Mouse (Mus musculus) stomach, embryonic 14.5 days (tissue): ENCODE measurements around the gene Zic5. TPM values are rescaled to one million over a fixed set of nuclear protein-coding genes. Genes with fewer than 3 reads are reported as not detected.

Experiments
- ATAC-seq: fragments of 200-750 bp; cut with Nextera tagmentation; 2 replicates; pipeline ENCODE4 v1.8.0; 2017; ENCODE audit warnings: low read depth, moderate TSS enrichment; ENCODE audit not compliant: insufficient number of reproducible peaks, insufficient read depth, low FRiP score
- H3K27ac ChIP-seq: fragments of 300-500 bp; sonication (generic); 2 replicates; pipeline ENCODE4 v1.5.1; 2014; ENCODE audit warnings: mild to moderate bottlenecking, low read length, moderate library complexity, mixed read lengths
- H3K27me3 ChIP-seq: fragments of 300-500 bp; sonication (generic); 2 replicates; pipeline ENCODE4 v1.6.1; 2014; ENCODE audit warnings: low read length, control low read depth, mixed read lengths; ENCODE audit not compliant: control insufficient read depth, insufficient read depth
- H3K36me3 ChIP-seq: fragments of 300-500 bp; sonication (generic); 2 replicates; pipeline ENCODE4 v1.6.1; 2014; ENCODE audit warnings: mild to moderate bottlenecking, control low read depth, low read length, moderate library complexity, mixed read lengths; ENCODE audit not compliant: control insufficient read depth, insufficient read depth
- H3K4me1 ChIP-seq: fragments of 300-500 bp; sonication (generic); 2 replicates; pipeline ENCODE4 v1.6.1; 2014; ENCODE audit warnings: low read length, control low read depth, mixed read lengths; ENCODE audit not compliant: control insufficient read depth, insufficient read depth
- H3K4me2 ChIP-seq: fragments of 300-500 bp; sonication (generic); replicated peaks from 2 replicates; pipeline ENCODE4 v1.6.1; 2014; ENCODE audit warnings: low read depth, low read length, control low read depth
- H3K4me3 ChIP-seq: fragments of 300-500 bp; sonication (generic); 2 replicates; pipeline ENCODE4 v1.5.1; 2014; ENCODE audit warnings: low read depth, low read length, control low read depth
- H3K9ac ChIP-seq: fragments of 300-500 bp; sonication (generic); replicated peaks from 2 replicates; pipeline ENCODE4 v1.6.1; 2014; ENCODE audit warnings: low read depth, mild to moderate bottlenecking, control low read depth, low read length, moderate library complexity, mixed read lengths
- H3K9me3 ChIP-seq: fragments of 300-500 bp; sonication (generic); 2 replicates; pipeline ENCODE4 v1.6.1; 2016; ENCODE audit warnings: low read depth, low read length, control low read depth; ENCODE audit not compliant: control insufficient read depth
- WGBS: fragments of 180-500 bp; shearing (Covaris S2); extraction: QIAGEN DNeasy Blood & Tissue Kit; methylation state at CpG from one replicate; pipeline ENCODE4 v1.1.7; 2014; 5-methylcytosine and 5-hydroxymethylcytosine counted together
- polyA plus RNA-seq: library from polyadenylated mRNA; unstranded; fragments of >200 nt; fragmentation: Nextera tagmentation; extraction: Ambion mirVana; gene quantifications from 2 replicates; pipeline ENCODE4 v1.2.1, GENCODE M21; 2014

The Zic5 gene
- polyA plus RNA-seq, 1 experiment from 2014 or later = not detected

GRCm38 (mm10) chr14:122483024-122483385, 17.5 kb upstream of the Zic5 start:
- Histone ChIP-seq H3K4me2 (no peak overlapping the region), H3K27me3 (peaks cover 76% of the 10 kb centered on the region), H3K9ac (no peak overlapping the region), H3K9me3 (no peaks in the 10 kb centered on the region), H3K36me3 (no peaks in the 10 kb centered on the region), H3K27ac (no peak overlapping the region), H3K4me1 (no peaks in the 10 kb centered on the region), H3K4me3 (no peak overlapping the region)
- ATAC-seq = no peak
- 6% methylated on average over 5 of the region's 5 CpGs for WGBS

- WGBS = under 1% methylated on average over 37 of the region's 38 CpGs
- Histone ChIP-seq H3K4me2 (no peak overlapping the region), H3K27me3 (peaks cover 71% of the 10 kb centered on the region), H3K36me3 (no peaks in the 10 kb centered on the region), H3K9me3 (no peaks in the 10 kb centered on the region), H3K4me3 (no peak overlapping the region), H3K9ac (no peak overlapping the region), H3K27ac (no peak overlapping the region), H3K4me1 (no peaks in the 10 kb centered on the region)
- ATAC-seq = no peak
These were observed 16.9 kb upstream of the Zic5 start for GRCm38 (mm10) chr14:122482081-122483023.

GRCm38 (mm10) chr14:122481181-122481580, 15.7 kb upstream of the Zic5 start:
- no peaks in the 10 kb centered on the region for H3K9me3 ChIP-seq
- H3K36me3 ChIP-seq = no peaks in the 10 kb centered on the region
- 2% methylated on average over 15 of the region's 15 CpGs for whole genome bisulfite sequencing
- no peak overlapping the region for H3K4me2 ChIP-seq
- H3K4me1 ChIP-seq = no peaks in the 10 kb centered on the region
- no peak overlapping the region for H3K27ac ChIP-seq
- H3K4me3 ChIP-seq = no peak overlapping the region
- no peak for ATAC-seq
- no peak overlapping the region for H3K9ac ChIP-seq
- H3K27me3 ChIP-seq = peaks cover 72% of the 10 kb centered on the region

GRCm38 (mm10) chr14:122480355-122480754, 14.9 kb upstream of the Zic5 start:
- H3K4me1 ChIP-seq = peaks cover 7% of the 10 kb centered on the region; the same call in 1 of the 2 replicates
- no peak overlapping the region for H3K4me3 ChIP-seq
- H3K27ac ChIP-seq = no peak overlapping the region
- H3K27me3 ChIP-seq = peaks cover 76% of the 10 kb centered on the region
- 5% methylated on average over 2 of the region's 2 CpGs for WGBS
- no peak overlapping the region for H3K4me2 ChIP-seq
- H3K36me3 ChIP-seq = no peaks in the 10 kb centered on the region
- no peak for ATAC-seq
- no peaks in the 10 kb centered on the region for H3K9me3 ChIP-seq
- H3K9ac ChIP-seq = no peak overlapping the region

- no peaks in the 10 kb centered on the region for H3K36me3 ChIP-seq
- H3K4me1 ChIP-seq = peaks cover 15% of the 10 kb centered on the region
- H3K4me3 ChIP-seq = no peak overlapping the region
- H3K9me3 ChIP-seq = no peaks in the 10 kb centered on the region
- H3K27ac ChIP-seq = no peak overlapping the region
- H3K9ac ChIP-seq = no peak overlapping the region
- WGBS = 22% methylated on average over 17 of the region's 17 CpGs
- no peak for ATAC-seq
- H3K4me2 ChIP-seq = no peak overlapping the region
- H3K27me3 ChIP-seq = peaks cover 76% of the 10 kb centered on the region
These were observed 14.1 kb upstream of the Zic5 start for GRCm38 (mm10) chr14:122479461-122480109.

- WGBS = under 1% methylated on average over 22 of the region's 22 CpGs
- Histone ChIP-seq H3K4me3 (no peak overlapping the region), H3K4me2 (no peak overlapping the region), H3K9me3 (no peaks in the 10 kb centered on the region), H3K4me1 (peaks cover 16% of the 10 kb centered on the region), H3K27me3 (peaks cover 72% of the 10 kb centered on the region), H3K27ac (no peak overlapping the region), H3K9ac (no peak overlapping the region), H3K36me3 (no peaks in the 10 kb centered on the region)
- ATAC-seq = no peak
These were observed 13.1 kb upstream of the Zic5 start for GRCm38 (mm10) chr14:122478574-122479011.

- H3K27ac ChIP-seq = no peak overlapping the region
- peaks cover 16% of the 10 kb centered on the region for H3K4me1 ChIP-seq
- H3K4me3 ChIP-seq = no peak overlapping the region
- H3K9ac ChIP-seq = no peak overlapping the region
- H3K27me3 ChIP-seq = peaks cover 72% of the 10 kb centered on the region
- no peak overlapping the region for H3K4me2 ChIP-seq
- no peaks in the 10 kb centered on the region for H3K9me3 ChIP-seq
- H3K36me3 ChIP-seq = no peaks in the 10 kb centered on the region
- WGBS = 4% methylated on average over 9 of the region's 9 CpGs
- no peak for ATAC-seq
These were observed 12.6 kb upstream of the Zic5 start for GRCm38 (mm10) chr14:122477971-122478573.

GRCm38 (mm10) chr14:122477261-122477671, 11.8 kb upstream of the Zic5 start:
- H3K36me3 ChIP-seq = no peaks in the 10 kb centered on the region
- 2% methylated on average over 20 of the region's 20 CpGs for WGBS
- H3K9ac ChIP-seq = no peak overlapping the region
- no peaks in the 10 kb centered on the region for H3K9me3 ChIP-seq
- H3K4me1 ChIP-seq = peaks cover 16% of the 10 kb centered on the region
- H3K27ac ChIP-seq = no peak overlapping the region
- ATAC-seq = no peak
- H3K27me3 ChIP-seq = peaks cover 73% of the 10 kb centered on the region
- no peak overlapping the region for H3K4me3 ChIP-seq
- no peak overlapping the region for H3K4me2 ChIP-seq
